Mouse (Mus musculus): ENCODE results near the gene Atg2b.

Gene Atg2b

DNA sequence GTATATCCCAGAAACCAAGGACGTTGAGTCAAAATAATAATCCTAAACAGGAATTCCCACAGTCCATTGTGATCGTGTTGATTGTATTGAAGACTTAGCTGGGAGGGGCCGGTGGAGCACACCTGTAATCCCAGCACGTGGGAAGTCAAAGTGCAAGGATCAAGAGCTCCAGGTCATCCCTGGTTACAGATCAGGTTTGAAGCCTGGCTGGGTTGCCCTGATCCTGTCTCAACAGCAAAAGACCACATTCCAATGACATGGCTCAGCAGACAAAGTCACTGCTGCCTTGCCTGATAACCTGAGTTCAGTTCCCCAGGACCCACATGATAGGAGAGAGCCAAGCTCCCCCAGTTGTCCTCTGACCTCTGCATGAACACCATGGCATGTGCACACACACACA, 2.4 kb upstream of the Atg2b start:
- in situ Hi-C loops (cut with MboI; ENCODE audit: unreplicated experiment in 2 of 2) = loop anchor here (5.0 to 25.0 kb wide), 4 partner anchors 100 to 650 kb away; partner anchors contain the start of genes Vrk1 (in 2 of the 2) and Glrx5 (in 1 of the 2)

DNA sequence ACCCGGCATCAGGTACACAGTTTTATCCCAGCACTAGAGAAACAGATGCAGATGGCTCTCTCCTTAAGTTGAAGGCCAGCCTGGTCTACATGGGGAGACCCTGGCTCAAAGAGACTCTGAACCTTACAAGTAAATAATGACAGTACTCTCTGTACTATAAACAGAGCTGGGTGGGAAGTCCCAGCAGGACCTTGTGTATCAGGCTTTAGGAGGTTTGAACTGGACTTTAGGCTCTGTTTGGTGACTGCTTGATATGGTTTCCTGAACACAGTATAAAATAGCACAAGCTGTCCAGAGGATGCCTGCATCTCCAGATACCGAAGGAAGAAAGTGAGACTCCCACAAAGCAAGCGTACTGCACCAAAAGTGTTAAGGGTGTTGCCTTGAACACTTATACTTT, 1.8 kb upstream of the Atg2b start:
- in situ Hi-C loops (cut with MboI; ENCODE audit: unreplicated experiment in 2 of 2) = loop anchor here (5.0 to 25.0 kb wide), 4 partner anchors 101 to 649 kb away; partner anchors contain the start of genes Vrk1 (in 2 of the 2) and Glrx5 (in 1 of the 2)

DNA sequence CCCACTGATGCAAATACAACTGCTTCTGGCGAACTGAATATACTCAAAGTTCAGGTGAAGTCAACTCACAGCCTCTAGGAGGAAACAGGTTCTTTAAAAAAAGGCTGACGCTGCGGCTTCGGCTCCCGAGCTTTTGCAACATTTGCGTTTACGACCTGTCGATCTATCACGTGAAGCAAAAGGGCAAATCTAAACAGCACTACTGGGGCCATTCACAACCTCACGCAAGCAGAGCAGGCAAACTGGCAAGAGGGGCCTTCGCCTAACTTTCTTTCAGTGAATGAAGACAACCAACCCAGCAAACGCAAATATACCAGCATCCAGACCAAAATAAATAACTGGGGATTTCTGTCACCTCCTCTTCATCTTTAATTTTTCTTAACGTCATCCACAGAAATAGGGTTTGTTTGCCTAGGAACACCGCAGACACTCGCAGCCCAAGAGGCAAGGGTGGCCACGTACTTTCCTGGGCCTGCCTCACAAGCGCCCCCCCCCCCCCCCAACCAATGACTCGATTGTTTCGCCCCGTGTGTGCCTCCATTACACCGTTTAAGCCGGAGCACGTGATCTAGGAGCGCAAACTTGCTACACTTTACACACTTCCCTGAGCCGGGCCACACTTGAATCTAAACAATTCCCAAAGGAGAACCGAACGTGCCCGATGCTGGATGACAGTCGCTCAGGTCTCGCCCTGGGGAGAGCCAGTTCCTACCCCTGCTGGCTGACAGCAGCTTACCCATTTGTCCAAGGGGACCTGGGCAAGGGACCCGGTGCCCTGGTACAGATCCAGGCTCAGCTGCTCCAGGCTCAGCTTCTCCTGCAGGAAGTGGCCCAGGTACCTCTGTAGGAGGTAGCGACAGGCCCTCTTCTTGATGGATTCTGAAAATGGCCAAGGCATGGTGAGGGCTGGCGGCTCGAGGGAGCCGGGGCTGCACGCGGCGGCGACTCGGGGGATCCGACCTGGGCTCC, 794 bp downstream of the Atg2b start, which contains the start of gene Gskip:
Gene Gskip, plus strand, starts transcription at position 897 of the 969 bp plus-strand sequence.
- in situ Hi-C loops (cut with MboI; ENCODE audit: unreplicated experiment in 2 of 2) = loop anchor here (10.0 to 25.0 kb wide), 3 partner anchors 328 to 647 kb away; partner anchors contain the start of genes Vrk1 (in 2 of the 2) and Glrx5 (in 1 of the 2)

DNA sequence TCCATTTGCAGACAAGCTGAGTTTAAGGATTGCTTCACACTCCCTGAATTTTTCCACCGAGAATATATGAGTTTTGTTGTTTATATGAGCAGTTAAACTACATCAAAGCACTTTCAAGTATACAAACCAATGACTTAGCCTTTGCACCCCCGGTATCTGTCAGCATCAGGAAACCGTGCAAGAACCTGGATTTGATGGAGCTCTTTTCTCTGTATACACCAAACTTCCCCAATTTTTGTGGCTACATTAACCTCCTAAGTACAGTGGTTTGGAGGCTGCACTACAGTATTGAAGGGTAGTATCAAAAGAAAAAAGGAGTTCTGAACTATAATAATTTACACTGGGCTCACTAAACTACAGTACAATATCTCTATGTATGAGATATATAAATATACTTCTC, 6.2 kb downstream of the Atg2b start:
- in situ Hi-C loops (cut with MboI; ENCODE audit: unreplicated experiment in 2 of 2) = loop anchor here in 1 of 2 experiments (25.0 kb wide), 2 partner anchors 334 to 641 kb away; partner anchors contain the start of genes Glrx5 and Vrk1

DNA sequence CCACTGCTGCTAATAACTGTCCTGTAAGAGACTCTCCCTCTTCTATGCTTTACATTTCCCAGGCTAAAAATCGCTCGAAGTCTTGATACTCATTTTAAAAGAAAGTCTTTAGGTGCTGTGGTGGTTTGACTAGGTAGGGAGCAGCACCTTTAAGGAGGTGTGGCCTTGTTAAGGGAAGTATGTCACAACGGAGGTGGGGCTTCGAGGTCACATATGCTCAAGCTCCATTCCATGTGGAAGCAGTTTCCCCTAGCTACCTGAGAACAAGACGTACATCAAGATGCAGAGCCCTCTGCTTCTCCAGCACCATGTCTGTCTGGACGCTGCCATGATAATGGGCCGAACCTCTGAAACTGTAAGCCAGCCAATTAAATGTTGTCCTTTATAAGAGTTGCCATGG, 6.8 kb downstream of the Atg2b start:
- in situ Hi-C loops (cut with MboI; ENCODE audit: unreplicated experiment in 2 of 2) = loop anchor here in 1 of 2 experiments (25.0 kb wide), 2 partner anchors 334 to 641 kb away; partner anchors contain the start of genes Glrx5 and Vrk1

DNA sequence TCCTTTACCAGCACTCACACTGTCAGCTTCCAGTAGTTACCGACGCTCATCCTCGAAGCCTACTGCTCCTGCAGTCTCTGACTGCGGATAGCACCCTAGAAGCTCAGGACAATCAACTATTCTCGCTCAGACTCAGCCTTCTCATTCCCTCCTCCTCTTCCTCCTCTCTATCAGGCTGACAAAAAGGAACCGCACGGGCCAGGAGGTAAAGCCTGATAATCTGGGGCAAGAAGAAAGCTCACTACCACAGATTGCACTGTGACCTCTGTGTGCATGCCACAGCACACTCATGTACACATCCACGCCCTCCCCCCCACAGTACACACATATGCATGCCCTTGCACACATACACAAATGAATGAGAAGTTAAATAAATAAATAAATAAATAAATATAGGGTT, 8.7 kb downstream of the Atg2b start:
- in situ Hi-C loops (cut with MboI; ENCODE audit: unreplicated experiment in 2 of 2) = loop anchor here in 1 of 2 experiments (25.0 kb wide), 2 partner anchors 336 to 639 kb away; partner anchors contain the start of genes Glrx5 and Vrk1

DNA sequence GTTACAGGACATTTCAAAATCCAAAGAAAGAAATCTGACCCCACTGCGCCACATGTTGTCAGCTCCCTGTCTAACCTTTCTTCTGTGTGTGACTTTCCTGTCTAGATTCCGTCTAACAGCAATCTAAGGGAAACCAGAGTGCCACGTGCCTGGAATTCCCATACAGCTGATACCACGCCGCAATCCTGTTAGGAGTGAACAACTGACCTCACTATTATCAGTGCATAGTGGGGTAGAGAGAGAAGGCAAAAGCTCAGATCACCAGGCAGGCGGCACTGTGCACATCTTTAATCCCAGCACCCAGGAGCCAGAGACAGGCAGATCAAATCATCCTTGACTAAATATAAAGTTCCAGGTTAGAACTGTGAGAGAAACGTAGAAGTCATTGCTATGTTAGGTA, 29.2 kb downstream of the Atg2b start:
- in situ Hi-C loops (cut with MboI; ENCODE audit: unreplicated experiment in 2 of 2) = loop anchor here (25.0 kb wide), 1 partner anchor 944 kb away; no protein-coding TSS in a partner anchor

DNA sequence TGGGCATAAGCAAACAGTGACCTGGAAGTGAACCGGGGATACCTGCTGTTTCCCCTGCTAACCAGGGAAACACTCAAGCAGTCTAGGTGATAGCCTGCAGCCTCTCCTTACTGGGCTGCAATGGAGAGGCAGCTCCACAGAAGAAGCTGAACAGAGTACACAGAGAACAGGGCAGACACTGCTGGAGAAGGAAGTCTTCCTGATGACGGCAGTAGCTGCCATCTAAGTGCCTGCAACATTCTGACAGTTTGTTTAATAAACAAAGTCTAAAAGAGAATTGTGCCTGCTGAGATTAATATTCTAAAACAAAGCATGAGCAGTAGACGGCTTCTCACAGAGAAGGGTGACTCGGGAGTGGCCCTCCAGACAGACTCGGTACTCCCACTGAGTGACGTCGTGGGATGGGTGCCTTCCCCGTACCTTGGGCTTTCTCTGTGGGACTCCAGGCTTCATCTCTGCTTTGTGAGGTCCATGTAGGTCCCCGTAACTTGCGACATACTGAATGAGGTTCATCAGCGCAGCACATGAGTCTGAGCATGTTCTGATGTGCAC, 42.2 kb downstream of the Atg2b start:
- in situ Hi-C loops (cut with MboI; ENCODE audit: unreplicated experiment in 2 of 2) = no loop called here

DNA sequence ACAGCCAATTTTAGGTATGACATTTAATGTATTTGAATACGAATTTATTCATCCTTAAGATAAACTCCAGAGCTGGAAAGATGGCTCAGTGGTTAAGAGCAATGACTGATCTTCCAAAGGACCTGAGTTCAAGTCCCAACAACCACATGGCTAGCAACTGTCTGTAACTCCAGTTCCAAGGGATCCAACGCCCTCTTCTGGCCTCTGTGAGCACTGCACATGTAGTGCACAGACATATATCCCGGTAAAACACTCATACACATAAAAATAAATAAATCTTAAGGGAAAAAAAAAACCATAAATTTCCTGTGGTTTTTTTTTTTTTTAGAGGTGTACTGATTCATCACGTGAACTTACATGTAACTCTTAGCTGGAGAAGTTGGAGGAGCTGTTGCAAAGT, 47.5 kb downstream of the Atg2b start:
- in situ Hi-C loops (cut with MboI; ENCODE audit: unreplicated experiment in 2 of 2) = no loop called here

DNA sequence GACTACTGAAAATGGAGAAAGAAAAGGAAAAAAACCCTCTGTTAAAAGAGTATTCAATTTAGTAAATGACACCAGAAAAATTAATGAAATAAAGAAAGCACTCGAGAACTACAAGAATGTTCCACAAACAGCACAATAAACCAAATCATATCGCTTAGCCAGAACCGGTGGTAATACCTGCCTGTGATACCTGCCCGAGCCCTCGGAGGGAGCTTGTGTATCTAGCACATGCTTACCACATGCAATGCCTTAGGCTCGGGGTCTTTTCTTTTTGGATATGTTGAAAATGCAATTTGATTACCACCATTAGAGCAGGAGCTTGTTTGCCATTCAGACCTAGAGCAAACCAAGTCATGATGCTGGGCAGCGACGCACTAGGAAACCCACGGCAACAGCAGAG, 48.5 kb downstream of the Atg2b start:
- in situ Hi-C loops (cut with MboI; ENCODE audit: unreplicated experiment in 2 of 2) = no loop called here

DNA sequence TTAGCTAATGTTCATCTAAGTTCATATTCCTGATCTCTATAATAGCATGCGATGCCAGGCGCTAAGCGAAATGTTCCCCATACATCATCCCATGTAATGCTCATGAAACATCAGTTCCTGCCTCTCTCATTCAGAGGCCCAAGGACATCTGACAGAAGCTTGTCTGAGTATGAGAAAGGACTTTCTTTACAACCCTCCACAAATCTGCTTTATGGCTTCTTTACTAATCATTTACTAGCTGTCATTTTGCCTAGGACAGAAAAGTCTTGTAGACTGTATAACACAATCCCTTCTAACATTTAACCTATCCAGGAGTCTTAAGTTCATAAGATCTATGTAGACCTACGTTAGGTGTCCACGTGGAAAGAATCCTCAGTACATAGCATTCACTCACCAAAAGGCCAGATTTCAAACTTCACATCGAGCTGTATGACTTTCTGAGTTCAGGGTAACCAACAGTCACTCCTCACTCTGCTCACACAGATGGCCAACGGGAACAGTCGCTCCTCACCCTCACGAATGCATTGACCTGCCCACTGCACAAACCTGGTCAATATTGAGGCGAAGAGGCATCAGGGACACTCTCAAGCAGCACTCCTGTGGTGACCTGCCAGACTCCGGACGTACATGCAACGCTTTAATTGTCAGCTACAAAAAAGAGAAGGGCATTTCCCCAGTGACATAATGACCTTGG, 50.5 kb downstream of the Atg2b start:
- in situ Hi-C loops (cut with MboI; ENCODE audit: unreplicated experiment in 2 of 2) = no loop called here

DNA sequence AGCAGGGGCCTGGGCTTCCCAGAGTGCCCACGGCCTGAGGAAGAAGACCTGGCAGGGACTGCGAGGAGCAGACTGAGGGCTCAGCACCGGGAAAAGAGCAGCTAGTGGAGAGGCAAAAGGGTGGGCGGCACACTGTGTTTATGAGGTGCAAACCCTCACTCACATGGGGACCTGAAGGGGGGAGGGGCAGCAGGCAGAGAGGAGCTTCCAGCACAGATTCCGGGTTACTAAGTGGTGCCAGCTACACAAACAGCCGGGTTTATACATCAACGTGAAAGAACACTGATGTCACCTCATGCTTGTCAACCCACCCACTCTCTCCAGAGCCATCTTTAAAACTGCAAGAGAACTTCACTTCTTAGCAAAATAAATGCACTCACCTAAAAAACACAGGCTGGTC, 59.2 kb downstream of the Atg2b start:
- in situ Hi-C loops (cut with MboI; ENCODE audit: unreplicated experiment in 2 of 2) = no loop called here

DNA sequence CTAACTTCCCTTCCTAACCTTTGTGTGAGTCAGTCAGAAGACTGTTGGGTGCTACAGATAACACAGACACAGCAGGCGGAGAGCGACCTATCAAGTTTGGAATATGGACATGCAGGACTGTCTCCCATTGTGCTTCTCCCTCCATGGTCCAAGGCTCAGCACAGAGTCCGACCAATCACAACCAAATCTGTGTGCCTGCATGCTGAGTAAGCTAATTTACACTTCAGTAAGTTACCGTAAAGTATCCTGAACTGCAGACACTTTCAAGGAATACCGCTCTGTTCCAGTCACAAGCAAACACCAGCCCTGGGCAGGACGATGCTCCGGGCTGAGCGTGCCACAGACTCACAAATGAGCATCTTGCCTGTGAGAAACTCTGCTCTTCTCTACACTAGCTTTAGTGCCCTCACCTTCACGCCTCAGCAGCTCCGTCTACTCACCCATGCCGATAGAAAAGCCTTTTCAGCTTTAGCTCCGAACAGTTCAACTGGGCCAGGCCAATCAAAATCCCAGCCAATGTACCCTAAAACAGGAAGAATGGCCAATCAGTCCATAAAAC, 62.0 kb downstream of the Atg2b start:
- in situ Hi-C loops (cut with MboI; ENCODE audit: unreplicated experiment in 2 of 2) = loop anchor here in 1 of 2 experiments (25.0 kb wide), 1 partner anchor 586 kb away; the partner anchor contains the start of gene Glrx5

DNA sequence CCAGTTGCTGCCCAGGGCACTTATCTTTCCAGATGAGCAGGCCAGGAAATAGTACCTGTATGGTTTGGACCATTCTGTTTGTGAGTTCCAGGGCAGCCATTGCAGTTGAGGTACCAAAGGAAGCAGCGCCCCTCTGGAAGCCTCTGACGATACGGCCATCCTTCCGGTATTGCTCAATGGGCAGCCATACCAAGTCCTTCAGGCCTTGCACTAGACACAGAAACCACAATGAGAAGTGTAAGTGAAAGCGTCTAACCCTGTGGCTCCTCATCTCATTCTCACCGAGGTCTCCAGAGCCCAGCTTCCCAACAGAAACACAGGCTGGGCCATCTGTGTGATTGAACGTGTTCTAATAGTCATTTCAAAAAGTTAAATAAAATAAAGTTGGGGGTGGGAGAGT, 63.0 kb downstream of the Atg2b start:
- in situ Hi-C loops (cut with MboI; ENCODE audit: unreplicated experiment in 2 of 2) = loop anchor here in 1 of 2 experiments (25.0 kb wide), 1 partner anchor 585 kb away; the partner anchor contains the start of gene Glrx5

DNA sequence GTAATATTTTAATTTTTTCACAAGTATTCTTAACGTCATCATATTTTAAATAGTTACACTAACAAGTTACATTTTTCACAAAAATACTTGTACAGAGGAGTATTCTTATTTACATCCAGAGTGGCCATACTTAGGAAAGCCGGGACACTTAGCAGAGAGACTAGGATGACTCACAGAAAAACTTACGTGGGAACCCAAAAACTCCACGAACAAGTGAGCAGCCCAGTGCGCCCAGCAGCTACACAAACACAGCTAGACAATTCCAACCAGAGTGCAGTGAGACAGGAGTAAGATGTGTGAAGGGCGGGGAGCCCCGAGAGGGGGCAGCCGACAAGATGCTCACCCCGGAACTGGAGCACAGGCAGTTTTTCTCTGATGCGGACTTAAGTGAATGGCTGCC, 71.5 kb downstream of the Atg2b start:
- in situ Hi-C loops (cut with MboI; ENCODE audit: unreplicated experiment in 2 of 2) = loop anchor here (5.0 to 25.0 kb wide), 3 partner anchors 116 to 576 kb away; partner anchors contain the start of gene Glrx5 (in 1 of the 2)

DNA sequence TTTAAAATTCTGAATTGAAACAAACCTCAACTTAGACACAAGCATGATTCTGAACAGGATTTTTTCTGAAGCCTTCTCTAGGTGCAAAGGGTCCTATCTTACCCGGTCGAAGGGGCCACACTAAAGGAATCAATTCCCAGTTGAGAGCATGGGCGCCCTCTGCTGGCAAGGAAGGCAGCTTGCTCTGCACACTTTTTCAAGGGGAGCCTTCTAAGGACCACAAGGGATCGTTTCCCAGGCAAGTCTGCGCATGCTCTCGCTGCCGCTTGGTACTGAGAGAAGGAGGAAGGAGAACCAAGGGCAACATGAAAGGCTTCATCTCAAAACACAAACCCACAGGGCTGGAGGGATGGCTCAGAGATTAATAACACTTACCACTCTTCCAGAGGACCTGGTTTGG, 73.3 kb downstream of the Atg2b start:
- in situ Hi-C loops (cut with MboI; ENCODE audit: unreplicated experiment in 2 of 2) = loop anchor here (5.0 to 25.0 kb wide), 3 partner anchors 114 to 574 kb away; partner anchors contain the start of gene Glrx5 (in 1 of the 2)

DNA sequence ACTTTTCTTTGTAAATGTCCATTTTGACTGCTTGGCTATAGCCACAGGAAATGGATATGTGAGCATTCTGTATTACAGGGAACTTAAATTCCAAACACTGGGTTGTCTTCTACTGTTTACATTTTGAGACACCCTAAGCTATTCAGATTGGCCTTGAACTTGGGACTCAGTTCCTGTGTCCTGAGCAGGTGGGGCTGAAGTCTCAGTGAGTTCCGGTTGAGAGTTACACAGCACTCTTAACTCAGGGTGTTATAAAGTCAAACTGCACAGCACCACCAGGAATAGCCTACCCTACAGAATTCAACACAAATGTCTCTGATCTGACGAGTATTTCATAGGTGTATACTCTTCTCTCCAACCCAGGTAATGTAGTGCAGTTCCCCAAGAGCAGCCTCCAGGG, 74.0 kb downstream of the Atg2b start:
- in situ Hi-C loops (cut with MboI; ENCODE audit: unreplicated experiment in 2 of 2) = loop anchor here (5.0 to 25.0 kb wide), 3 partner anchors 114 to 574 kb away; partner anchors contain the start of gene Glrx5 (in 1 of the 2)

DNA sequence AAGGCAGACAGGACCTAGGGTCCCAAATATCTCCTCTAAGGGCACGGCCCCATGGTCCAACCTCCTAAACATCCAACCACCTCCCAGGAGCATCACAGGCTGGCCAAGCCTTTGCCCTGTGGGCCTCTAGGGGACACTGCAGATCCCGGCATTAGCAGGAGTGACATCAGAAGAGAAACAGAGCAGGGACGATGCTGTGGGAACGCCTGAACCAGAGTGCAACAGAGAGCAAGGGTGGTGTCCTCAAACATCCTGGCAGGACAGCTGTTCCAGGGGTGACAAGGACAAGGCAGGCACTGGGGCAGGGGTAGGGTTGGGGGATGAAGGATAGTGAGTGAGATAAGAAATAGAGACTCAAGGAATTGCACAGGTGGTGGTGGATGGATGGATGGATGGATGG, 78.1 kb downstream of the Atg2b start:
- in situ Hi-C loops (cut with MboI; ENCODE audit: unreplicated experiment in 2 of 2) = loop anchor here in 1 of 2 experiments (25.0 kb wide), 1 partner anchor 570 kb away; the partner anchor contains the start of gene Glrx5

DNA sequence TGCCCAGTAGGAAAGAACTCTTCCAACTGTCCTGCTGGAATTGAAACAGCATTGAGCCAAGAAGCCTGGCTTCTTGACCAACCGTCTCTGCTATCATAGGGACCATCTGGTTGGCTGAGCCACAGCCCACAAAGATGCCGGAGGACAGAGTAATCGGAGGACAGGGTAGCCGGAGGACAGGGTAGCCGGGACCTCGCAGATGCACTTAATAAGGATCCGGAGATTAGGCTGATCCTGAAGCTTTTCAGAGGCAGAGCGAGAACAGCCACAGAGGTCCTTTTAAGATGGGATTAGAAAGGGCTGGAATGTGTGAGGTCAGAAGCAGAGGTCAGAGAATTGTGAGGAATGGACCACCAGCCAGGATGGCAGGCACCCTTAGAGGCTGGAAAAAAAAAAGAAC, 79.8 kb downstream of the Atg2b start:
- in situ Hi-C loops (cut with MboI; ENCODE audit: unreplicated experiment in 2 of 2) = loop anchor here in 1 of 2 experiments (25.0 kb wide), 1 partner anchor 568 kb away; the partner anchor contains the start of gene Glrx5
